In the genomic region with DNA sequence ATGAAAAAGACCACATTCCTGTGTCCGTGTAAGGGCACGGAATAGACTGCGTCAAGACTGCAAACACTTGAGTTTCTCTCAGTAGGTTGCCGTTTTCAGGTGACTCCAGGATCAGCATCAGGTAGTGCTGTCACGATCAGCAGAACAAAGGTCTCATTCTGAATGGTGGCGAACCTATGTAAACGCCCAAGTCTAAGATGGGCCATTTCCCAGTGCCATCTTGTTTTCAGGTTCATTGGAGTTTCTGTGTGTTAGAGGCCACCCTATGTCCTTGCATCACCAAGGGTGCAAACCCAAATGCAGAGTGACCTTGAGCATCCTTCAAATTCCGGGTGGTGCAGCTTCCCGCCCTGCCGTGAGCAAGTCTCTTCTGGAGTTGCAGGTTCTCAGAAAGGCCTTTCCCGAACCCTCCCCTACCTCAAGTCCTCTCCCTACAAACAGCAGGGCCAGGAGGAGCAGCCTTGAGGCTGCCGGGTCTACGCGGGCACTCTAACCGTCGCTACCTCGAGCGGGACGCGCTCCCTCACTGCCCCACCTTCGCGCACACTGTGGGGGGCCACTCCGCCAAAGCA, we compare ENCODE assay signal across 8 mouse cellular contexts. TPM values are rescaled to one million over a fixed set of nuclear protein-coding genes. Genes with fewer than 3 reads are reported as not detected.
A peak's percentile ranks its signal among the peaks of the same experiment; 100 is the strongest.
DNase-seq lines count a peak whose midpoint lies in the region; ATAC-seq and TF ChIP-seq lines count a peak whose summit lies in the region.

A gene (plus strand): TSS at position 559 of the 572 bp plus-strand sequence.

- DNase-seq in left cerebral cortex, adult 18-20 months (ENCODE audit: low spot score in 2 of 2) = no peak
- DNase-seq in left cerebral cortex, adult 9 months (ENCODE audit: low spot score in 2 of 2) = no peak
- no peak for DNase-seq in adrenal gland, adult 8-10 months
- DNase-seq in forebrain, postnatal 0 days = no peak
- DNase-seq in layer of hippocampus, postnatal 14 days (ENCODE audit: low spot score in 2 of 2) = no peak
- peak; percentile 57 for DNase-seq in midbrain, embryonic 14.5 days
- no peak for DNase-seq in spleen, postnatal 14 days (ENCODE audit: low spot score in 2 of 2)
- DNase-seq in thymus, adult 18-20 months = no peak

- H3K4me1 ChIP-seq in forebrain, postnatal 0 days (ENCODE audit: insufficient read depth) = peaks cover 15% of the 10 kb centered on the region; the same call in 1 of the 2 replicates
- H3K4me1 ChIP-seq in midbrain, embryonic 14.5 days (ENCODE audit: control insufficient read depth, insufficient read depth, low read length) = peaks cover 34% of the 10 kb centered on the region

- peak within 1 kb of the TSS; percentile 98 for H3K27ac ChIP-seq in forebrain, postnatal 0 days (ENCODE audit: low read depth, low read length)
- H3K27ac ChIP-seq in midbrain, embryonic 14.5 days (replicated peaks; ENCODE audit: low read depth, low read length) = peak within 1 kb of the TSS; percentile 99

- no peaks in the 10 kb centered on the region for H3K9me3 ChIP-seq in forebrain, postnatal 0 days (ENCODE audit: low read length)
- no peaks in the 10 kb centered on the region for H3K9me3 ChIP-seq in midbrain, embryonic 14.5 days (ENCODE audit: control insufficient read depth, low read length)

- H3K27me3 ChIP-seq in forebrain, postnatal 0 days (ENCODE audit: insufficient read depth, low read length) = no peaks in the 10 kb centered on the region
- no peaks in the 10 kb centered on the region for H3K27me3 ChIP-seq in midbrain, embryonic 14.5 days (ENCODE audit: control insufficient read depth, insufficient read depth, low read length)

- peak within 1 kb of the TSS; percentile 71 for H3K4me2 ChIP-seq in forebrain, postnatal 0 days (ENCODE audit: low read depth)
- H3K4me2 ChIP-seq in midbrain, embryonic 14.5 days (ENCODE audit: low read length) = peak within 1 kb of the TSS; percentile 73

- WGBS in forebrain, postnatal 0 days = 19% methylated on average over 23 of the region's 23 CpGs
- WGBS in midbrain, embryonic 14.5 days = 23% methylated on average over 23 of the region's 23 CpGs

- peak within 1 kb of the TSS; percentile 82 for H3K4me3 ChIP-seq in forebrain, postnatal 0 days (ENCODE audit: low read depth, low read length)
- H3K4me3 ChIP-seq in midbrain, embryonic 14.5 days (replicated peaks; ENCODE audit: low read depth, low read length) = peak within 1 kb of the TSS; percentile 96

- H3K36me3 ChIP-seq in forebrain, postnatal 0 days (ENCODE audit: insufficient read depth) = no peaks in the 10 kb centered on the region
- H3K36me3 ChIP-seq in midbrain, embryonic 14.5 days (ENCODE audit: control insufficient read depth, insufficient read depth, low read length) = no peaks in the 10 kb centered on the region

- peak; percentile 57 for ATAC-seq in forebrain, postnatal 0 days
- no peak; the same call in 1 of the 2 replicates for ATAC-seq in midbrain, embryonic 14.5 days (ENCODE audit: low FRiP score, low TSS enrichment)

- no peak for TF ChIP-seq CTCF in forebrain, postnatal 0 days (IDR thresholded peaks at IDR 0.05; ENCODE audit: low read depth)

- H3K9ac ChIP-seq in forebrain, postnatal 0 days = peak within 1 kb of the TSS; percentile 94
- H3K9ac ChIP-seq in midbrain, embryonic 14.5 days (replicated peaks; ENCODE audit: low read length) = peak within 1 kb of the TSS; percentile 96

RNA-seq across cellular contexts. Expression of the gene that starts here (rescaled TPM):
- 100 to 1,000 TPM; 282 to 297 TPM for total RNA-seq in left cerebral cortex, adult 18-20 months (2021)
- 10 to 100 TPM; 39.8 to 90.4 (median 58.0) TPM for total RNA-seq in adrenal gland, adult 8-10 months (2022)
- 146 and 166 TPM in 2 replicates for total RNA-seq in forebrain, postnatal 0 days (2014; rRNA removed)
- 18.0 and 34.9 TPM in 2 replicates for polyA plus RNA-seq in forebrain, postnatal 0 days (2015; fragmentation: Nextera tagmentation; extraction: Ambion mirVana)
- 100 to 1,000 TPM; 190 to 199 TPM for total RNA-seq in layer of hippocampus, postnatal 14 days (2021)
- 36.4 and 48.0 TPM in 2 replicates for polyA plus RNA-seq in midbrain, embryonic 14.5 days (2014; fragmentation: Nextera tagmentation; extraction: Ambion mirVana)
